Mouse (Mus musculus) limb, embryonic 13.5 days (tissue): ENCODE data around the gene 2310011J03Rik. TPM values are rescaled to one million over a fixed set of nuclear protein-coding genes. Genes with fewer than 3 reads are reported as not detected.
A peak's percentile ranks its signal among the peaks of the same experiment; 100 is the strongest.

Experiments used
- ATAC-seq: fragments of 200-750 bp; cut with Nextera tagmentation; 2 replicates; pipeline ENCODE4 v1.8.0; 2017; ENCODE audit warnings: low read depth, moderate number of reproducible peaks, moderate TSS enrichment; ENCODE audit not compliant: low FRiP score
- H3K27ac ChIP-seq: fragments of 300-500 bp; sonication (generic); 2 replicates; pipeline ENCODE4 v1.5.1; 2015; ENCODE audit warnings: inconsistent platforms, mild to moderate bottlenecking, moderate library complexity
- H3K27me3 ChIP-seq: fragments of 300-500 bp; sonication (generic); 2 replicates; pipeline ENCODE4 v1.6.1; 2015; ENCODE audit warnings: mild to moderate bottlenecking, inconsistent platforms
- H3K36me3 ChIP-seq: fragments of 300-500 bp; sonication (generic); 2 replicates; pipeline ENCODE4 v1.6.1; 2015; ENCODE audit warnings: inconsistent platforms, mild to moderate bottlenecking, moderate library complexity
- H3K4me1 ChIP-seq: fragments of 300-500 bp; sonication (generic); 2 replicates; pipeline ENCODE4 v1.6.1; 2015; ENCODE audit warnings: inconsistent platforms
- H3K4me2 ChIP-seq: fragments of 300-500 bp; sonication (generic); replicated peaks from 2 replicates; pipeline ENCODE4 v1.6.1; 2015; ENCODE audit warnings: inconsistent platforms, mild to moderate bottlenecking, moderate library complexity
- H3K4me3 ChIP-seq: fragments of 300-500 bp; sonication (generic); 2 replicates; pipeline ENCODE4 v1.5.1; 2015; ENCODE audit warnings: moderate library complexity, mild to moderate bottlenecking, inconsistent platforms
- H3K9ac ChIP-seq: fragments of 300-500 bp; sonication (generic); 2 replicates; pipeline ENCODE4 v1.6.1; 2015; ENCODE audit warnings: mild to moderate bottlenecking, inconsistent platforms
- H3K9me3 ChIP-seq: fragments of 300-500 bp; sonication (generic); 2 replicates; pipeline ENCODE4 v1.6.1; 2016; ENCODE audit warnings: inconsistent platforms
- WGBS: fragments of 180-500 bp; shearing (Covaris S2); methylation state at CpG from one replicate; pipeline ENCODE4 v1.1.7; 2015; 5-methylcytosine and 5-hydroxymethylcytosine counted together
- polyA plus RNA-seq: library from polyadenylated mRNA; unstranded; fragments of >200 nt; fragmentation: Nextera tagmentation; extraction: Ambion mirVana; gene quantifications from 2 replicates; pipeline ENCODE4 v1.2.1, GENCODE M21; 2015

2310011J03Rik gene
- polyA plus RNA-seq, 1 experiment from 2014 or later: 51.2 TPM

DNA sequence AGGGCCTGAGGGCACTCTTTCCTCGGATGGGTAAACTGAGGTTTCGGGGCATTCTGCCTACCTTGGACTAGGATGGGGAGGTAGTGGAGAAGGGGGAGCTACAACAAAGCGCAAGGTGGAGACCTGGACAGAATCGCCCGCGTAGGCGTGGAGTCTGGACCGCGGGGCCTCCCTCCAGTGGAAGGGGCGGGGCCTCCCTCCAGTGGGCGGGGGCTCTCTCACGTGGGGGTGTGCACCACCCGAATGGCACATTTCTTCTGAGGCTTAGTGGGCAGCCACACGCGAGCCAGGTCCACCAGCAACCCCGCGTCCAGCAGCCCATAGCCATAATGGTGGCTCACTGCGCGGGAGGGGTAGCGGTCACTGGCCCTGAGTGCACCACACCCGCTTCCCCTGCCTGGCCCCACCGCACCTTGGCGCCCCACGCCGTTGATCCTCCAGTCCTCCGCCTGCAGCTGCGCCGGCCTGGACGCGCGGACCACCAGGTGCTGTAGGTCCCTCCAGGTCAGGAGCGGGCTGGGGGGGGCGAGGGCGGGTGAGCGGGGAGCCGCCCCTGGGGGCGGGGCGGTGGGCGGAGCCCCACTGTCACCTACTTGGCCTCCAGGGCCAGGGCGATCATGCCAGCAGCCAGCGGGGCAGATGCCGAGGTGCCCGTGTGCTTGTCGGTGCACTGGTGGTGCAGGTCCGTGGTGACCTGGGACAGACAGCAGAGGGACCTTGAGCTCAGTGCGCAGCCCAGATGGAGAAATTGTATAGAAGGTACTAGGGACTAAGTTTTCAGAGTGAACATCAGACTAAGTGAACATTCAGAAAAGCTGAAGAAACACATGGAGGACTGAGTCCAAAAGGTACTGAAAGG is 3.2 kb upstream of the 2310011J03Rik start:
- H3K9me3 ChIP-seq: no peaks in the 10 kb centered on the region
- H3K9ac ChIP-seq: peak overlapping the region; percentile 71
- peak; percentile 41; the same call in 1 of the 2 replicates for ATAC-seq
- H3K27me3 ChIP-seq: peaks cover 11% of the 10 kb centered on the region
- peaks cover 7% of the 10 kb centered on the region for H3K36me3 ChIP-seq
- under 1% methylated on average over 46 of the region's 46 CpGs for WGBS
- peak overlapping the region; percentile 65 for H3K4me3 ChIP-seq
- H3K27ac ChIP-seq: no peak overlapping the region
- H3K4me2 ChIP-seq: peak overlapping the region; percentile 97
- peaks cover 39% of the 10 kb centered on the region for H3K4me1 ChIP-seq

DNA sequence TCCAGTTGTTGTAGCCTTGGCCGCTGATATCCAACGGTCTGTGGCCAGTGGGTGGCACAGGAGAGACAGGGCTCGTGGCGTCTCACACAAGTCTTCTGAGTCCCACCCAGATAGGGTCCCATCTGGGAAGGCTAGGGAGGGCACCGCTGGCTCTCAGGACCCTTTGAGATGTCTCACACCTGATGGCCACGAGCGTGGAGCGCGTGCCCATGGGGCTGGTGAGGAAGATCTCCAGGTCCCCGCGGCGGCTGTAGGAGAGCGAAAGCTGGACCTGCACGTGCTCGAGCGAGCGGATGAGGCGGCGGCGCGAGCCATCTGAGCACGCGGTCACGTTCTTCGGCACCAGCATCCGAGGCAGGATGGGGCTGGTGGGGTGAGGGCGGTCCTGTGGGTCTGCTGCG is 2.5 kb upstream of the 2310011J03Rik start:
- H3K36me3 ChIP-seq: peaks cover 13% of the 10 kb centered on the region
- peak overlapping the region; percentile 71 for H3K9ac ChIP-seq
- ATAC-seq: no peak
- H3K27me3 ChIP-seq: peaks cover 11% of the 10 kb centered on the region
- H3K4me2 ChIP-seq: peak overlapping the region; percentile 97
- H3K27ac ChIP-seq: no peak overlapping the region; the same call in 1 of the 2 replicates
- H3K4me1 ChIP-seq: peaks cover 39% of the 10 kb centered on the region
- no peaks in the 10 kb centered on the region for H3K9me3 ChIP-seq
- peak overlapping the region; percentile 65 for H3K4me3 ChIP-seq
- 3% methylated on average over 28 of the region's 28 CpGs for WGBS

DNA sequence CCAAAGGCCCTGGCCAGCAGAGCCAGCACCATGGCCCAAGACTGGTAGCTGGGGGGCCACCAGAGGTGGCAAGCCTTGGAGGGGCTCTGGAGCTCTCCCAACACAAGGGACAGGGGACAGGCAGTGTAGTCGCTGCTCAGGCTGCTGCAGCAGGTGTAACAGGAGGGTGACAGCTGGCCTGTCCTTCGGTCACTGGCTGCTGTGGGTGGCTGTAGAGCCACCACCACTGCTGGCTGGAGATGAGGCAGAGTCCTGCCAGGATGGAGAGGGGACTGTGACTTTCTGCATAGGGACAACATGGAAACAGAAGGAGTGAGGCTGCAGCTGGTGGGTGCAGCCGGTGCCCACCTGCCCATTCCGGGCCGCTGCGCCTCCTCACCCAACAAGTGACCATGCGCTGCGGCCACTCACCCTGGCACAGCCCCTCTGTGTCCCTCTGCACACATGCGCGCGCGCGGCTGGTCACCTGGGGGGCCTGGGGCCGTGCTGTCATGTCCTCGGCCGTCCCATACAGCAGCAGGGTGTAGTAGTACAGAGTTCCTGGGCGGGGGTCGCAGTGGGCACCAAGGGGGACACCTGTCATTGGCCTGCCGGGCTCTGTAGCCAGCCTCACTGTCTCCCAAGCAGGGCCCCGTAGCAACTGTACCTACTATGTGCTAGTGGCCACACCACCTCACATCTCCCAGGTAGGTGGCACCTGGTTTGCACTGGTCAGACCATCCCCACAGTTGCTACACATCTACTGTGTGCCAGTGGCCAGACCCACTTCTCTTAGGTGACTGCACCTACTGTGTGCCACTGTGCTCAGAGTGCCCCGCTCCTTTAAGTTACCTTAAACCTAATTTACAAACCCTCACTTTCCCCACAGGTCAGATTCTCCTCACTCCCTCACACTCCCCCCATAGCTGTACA is 1.6 kb upstream of the 2310011J03Rik start:
- H3K27me3 ChIP-seq: peaks cover 14% of the 10 kb centered on the region
- 95% methylated on average over 21 of the region's 21 CpGs for WGBS
- peak overlapping the region; percentile 71 for H3K9ac ChIP-seq
- H3K4me2 ChIP-seq: peak overlapping the region; percentile 97
- H3K9me3 ChIP-seq: no peaks in the 10 kb centered on the region
- H3K36me3 ChIP-seq: peaks cover 19% of the 10 kb centered on the region
- H3K4me1 ChIP-seq: peaks cover 39% of the 10 kb centered on the region
- ATAC-seq: no peak
- H3K4me3 ChIP-seq: peak overlapping the region; percentile 65
- no peak overlapping the region for H3K27ac ChIP-seq

DNA sequence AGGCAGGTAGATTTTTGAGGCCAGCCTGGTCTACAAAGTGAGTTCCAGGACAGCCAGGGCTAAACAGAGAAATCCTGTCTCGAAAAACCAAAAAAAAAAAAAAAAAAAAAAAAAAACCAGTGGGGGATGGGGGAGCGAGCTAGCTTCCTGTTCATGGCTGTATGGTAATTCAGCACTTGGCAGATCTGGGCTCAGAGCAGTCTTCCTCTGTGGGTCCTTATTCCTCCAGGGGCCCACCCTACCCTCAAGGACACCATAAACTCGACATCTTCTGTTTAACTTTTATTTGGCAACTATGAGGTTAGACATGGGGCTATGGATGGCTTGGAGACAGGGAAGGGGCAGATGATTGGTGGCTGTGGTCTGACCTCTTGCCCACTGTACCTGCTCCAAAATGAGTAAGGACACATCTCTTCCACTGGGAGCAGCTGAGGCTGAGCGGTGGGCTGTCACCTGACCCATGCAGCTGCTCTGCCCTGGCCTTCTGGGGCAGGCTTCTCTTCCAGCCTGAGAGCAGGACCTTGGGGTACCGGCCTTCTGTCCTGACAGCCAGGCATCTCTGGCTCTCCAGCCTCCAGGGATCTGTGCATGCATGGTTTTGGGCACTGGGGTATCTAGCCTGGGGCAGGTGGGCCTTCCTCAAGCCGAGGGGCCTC is 805 bp upstream of the 2310011J03Rik start:
- no peaks in the 10 kb centered on the region for H3K9me3 ChIP-seq
- H3K4me1 ChIP-seq: peaks cover 39% of the 10 kb centered on the region
- H3K9ac ChIP-seq: no peak overlapping the region
- no peak overlapping the region for H3K27ac ChIP-seq
- H3K36me3 ChIP-seq: peaks cover 19% of the 10 kb centered on the region
- ATAC-seq: no peak
- H3K4me3 ChIP-seq: peak overlapping the region; percentile 86; the same call in 1 of the 2 replicates
- 75% methylated on average over 6 of the region's 6 CpGs for WGBS
- peaks cover 18% of the 10 kb centered on the region for H3K27me3 ChIP-seq
- H3K4me2 ChIP-seq: peak overlapping the region; percentile 19; the same call in 1 of the 2 replicates

DNA sequence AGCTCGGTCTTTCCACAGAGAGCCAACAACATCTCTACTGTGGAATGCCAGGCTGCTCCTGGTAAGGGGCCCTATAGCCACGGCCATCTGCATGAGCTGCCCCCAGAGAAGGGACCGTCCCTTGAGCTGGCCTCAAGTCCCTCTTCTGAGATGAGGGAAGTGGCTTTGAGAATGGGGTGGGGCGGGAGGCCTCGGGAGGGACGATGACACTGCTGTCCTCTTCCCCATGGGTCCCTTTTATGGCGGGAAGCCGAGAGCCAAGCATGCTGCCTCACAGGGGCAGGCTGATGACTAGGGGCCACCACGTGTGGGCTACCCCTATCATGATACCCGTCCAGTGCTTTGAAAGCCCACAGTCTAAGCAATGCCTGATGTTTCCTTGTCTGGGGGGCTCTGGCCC is 3.3 kb downstream of the 2310011J03Rik start:
- no peak for ATAC-seq
- H3K4me1 ChIP-seq: peaks cover 20% of the 10 kb centered on the region
- H3K9me3 ChIP-seq: no peaks in the 10 kb centered on the region
- no peak overlapping the region for H3K4me2 ChIP-seq
- H3K27ac ChIP-seq: no peak overlapping the region
- H3K9ac ChIP-seq: 0 out of 2 replicates have a peak overlapping the region, but pooled peaks have one; percentile 31
- H3K36me3 ChIP-seq: peaks cover 19% of the 10 kb centered on the region
- 52% methylated on average over 10 of the region's 10 CpGs for WGBS
- H3K4me3 ChIP-seq: no peak overlapping the region
- H3K27me3 ChIP-seq: peaks cover 60% of the 10 kb centered on the region

DNA sequence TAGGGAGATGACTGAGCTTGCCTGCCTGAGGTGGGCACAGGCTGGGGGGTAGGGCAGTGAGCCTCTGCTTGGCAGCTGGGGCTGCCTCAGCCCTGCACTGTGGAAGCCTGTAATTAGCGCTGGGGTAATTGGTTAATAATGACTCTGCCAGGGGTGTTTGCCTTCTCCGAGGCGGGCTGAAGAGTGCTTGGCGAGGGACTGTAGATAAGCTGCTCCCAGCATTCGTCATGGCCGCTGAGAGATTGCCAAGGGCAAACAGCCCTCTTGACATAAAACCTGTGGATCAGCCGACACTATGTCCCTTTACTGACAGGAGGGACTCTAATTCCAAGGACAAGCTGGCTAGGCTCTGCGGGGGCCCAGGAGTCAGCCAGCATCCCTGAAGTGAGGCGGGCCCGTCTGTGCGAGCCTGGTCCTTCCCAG is 4.0 kb downstream of the 2310011J03Rik start:
- Histone ChIP-seq H3K4me1 (peaks cover 15% of the 10 kb centered on the region), H3K36me3 (peaks cover 19% of the 10 kb centered on the region), H3K4me2 (no peak overlapping the region), H3K27ac (no peak overlapping the region), H3K9ac (no peak overlapping the region; the same call in 1 of the 2 replicates), H3K4me3 (no peak overlapping the region), H3K9me3 (no peaks in the 10 kb centered on the region), H3K27me3 (peaks cover 66% of the 10 kb centered on the region)
- ATAC-seq: no peak
- WGBS: 19% methylated on average over 11 of the region's 11 CpGs

DNA sequence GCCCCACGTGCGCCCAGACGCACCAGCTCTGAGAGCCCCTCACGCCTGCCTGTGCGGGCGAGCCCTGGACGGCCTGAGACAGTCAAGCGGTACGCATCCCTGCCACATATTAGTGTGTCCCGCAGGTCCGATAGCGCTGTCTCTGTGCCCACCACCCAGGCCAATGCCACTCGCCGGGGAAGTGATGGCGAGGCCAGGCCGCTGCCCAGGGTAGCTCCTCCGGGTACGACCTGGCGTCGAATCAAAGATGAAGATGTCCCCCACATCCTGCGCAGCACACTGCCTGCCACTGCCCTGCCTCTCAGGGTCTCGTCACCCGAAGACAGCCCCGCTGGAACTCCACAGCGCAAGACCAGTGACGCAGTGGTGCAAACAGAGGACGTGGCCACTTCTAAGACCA is 5.0 kb downstream of the 2310011J03Rik start:
- H3K9ac ChIP-seq: 0 out of 2 replicates have a peak overlapping the region, but pooled peaks have one; percentile 31
- no peak overlapping the region for H3K4me3 ChIP-seq
- WGBS: 44% methylated on average over 27 of the region's 27 CpGs
- H3K4me1 ChIP-seq: peaks cover 13% of the 10 kb centered on the region
- no peak for ATAC-seq
- H3K4me2 ChIP-seq: no peak overlapping the region
- peaks cover 19% of the 10 kb centered on the region for H3K36me3 ChIP-seq
- H3K27me3 ChIP-seq: peaks cover 76% of the 10 kb centered on the region
- no peak overlapping the region for H3K27ac ChIP-seq
- no peaks in the 10 kb centered on the region for H3K9me3 ChIP-seq

DNA sequence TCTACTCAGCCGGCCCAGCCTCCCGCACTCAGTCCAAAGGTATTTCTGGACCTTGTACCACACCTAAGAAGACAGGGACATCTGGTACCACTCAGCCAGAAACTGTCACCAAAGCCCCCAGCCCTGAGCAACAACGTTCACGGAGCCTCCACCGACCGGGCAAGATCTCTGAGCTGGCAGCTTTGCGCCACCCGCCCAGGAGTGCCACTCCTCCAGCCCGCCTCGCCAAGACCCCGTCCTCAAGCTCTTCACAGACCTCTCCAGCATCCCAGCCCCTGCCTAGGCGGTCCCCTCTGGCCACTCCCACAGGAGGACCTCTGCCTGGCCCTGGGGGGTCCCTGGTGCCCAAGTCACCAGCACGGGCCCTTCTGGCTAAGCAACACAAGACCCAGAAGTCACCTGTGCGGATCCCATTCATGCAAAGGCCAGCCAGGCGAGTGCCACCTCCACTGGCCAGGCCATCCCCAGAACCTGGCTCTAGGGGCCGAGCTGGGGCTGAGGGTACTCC is 5.8 kb downstream of the 2310011J03Rik start:
- 0 out of 2 replicates have a peak overlapping the region, but pooled peaks have one; percentile 31 for H3K9ac ChIP-seq
- no peak overlapping the region for H3K27ac ChIP-seq
- no peak overlapping the region for H3K4me2 ChIP-seq
- H3K27me3 ChIP-seq: peaks cover 83% of the 10 kb centered on the region
- ATAC-seq: no peak
- H3K4me3 ChIP-seq: 0 out of 2 replicates have a peak overlapping the region, but pooled peaks have one; percentile 2
- H3K4me1 ChIP-seq: peaks cover 9% of the 10 kb centered on the region
- WGBS: 47% methylated on average over 16 of the region's 16 CpGs
- peaks cover 19% of the 10 kb centered on the region for H3K36me3 ChIP-seq
- H3K9me3 ChIP-seq: no peaks in the 10 kb centered on the region

DNA sequence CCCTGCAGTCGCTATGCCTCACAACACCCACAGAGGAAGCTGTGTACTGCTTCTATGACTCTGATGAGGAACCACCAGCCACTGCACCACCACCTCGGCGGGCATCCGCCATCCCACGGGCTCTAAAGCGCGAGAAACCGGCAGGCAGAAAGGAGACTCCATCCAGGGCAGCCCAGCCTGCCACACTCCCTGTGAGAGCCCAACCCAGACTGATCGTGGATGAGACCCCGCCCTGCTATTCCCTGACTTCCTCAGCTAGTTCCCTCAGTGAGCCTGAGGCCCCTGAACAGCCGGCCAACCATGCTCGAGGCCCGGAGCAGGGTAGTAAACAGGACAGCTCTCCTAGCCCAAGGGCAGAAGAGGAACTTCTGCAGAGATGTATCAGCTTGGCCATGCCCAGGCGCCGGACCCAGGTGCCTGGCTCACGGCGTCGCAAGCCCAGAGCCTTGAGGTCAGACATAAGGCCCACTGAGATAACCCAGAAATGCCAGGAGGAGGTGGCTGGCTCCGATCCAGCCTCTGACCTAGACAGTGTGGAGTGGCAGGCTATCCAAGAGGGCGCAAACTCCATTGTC is 6.6 kb downstream of the 2310011J03Rik start:
- no peak for ATAC-seq

DNA sequence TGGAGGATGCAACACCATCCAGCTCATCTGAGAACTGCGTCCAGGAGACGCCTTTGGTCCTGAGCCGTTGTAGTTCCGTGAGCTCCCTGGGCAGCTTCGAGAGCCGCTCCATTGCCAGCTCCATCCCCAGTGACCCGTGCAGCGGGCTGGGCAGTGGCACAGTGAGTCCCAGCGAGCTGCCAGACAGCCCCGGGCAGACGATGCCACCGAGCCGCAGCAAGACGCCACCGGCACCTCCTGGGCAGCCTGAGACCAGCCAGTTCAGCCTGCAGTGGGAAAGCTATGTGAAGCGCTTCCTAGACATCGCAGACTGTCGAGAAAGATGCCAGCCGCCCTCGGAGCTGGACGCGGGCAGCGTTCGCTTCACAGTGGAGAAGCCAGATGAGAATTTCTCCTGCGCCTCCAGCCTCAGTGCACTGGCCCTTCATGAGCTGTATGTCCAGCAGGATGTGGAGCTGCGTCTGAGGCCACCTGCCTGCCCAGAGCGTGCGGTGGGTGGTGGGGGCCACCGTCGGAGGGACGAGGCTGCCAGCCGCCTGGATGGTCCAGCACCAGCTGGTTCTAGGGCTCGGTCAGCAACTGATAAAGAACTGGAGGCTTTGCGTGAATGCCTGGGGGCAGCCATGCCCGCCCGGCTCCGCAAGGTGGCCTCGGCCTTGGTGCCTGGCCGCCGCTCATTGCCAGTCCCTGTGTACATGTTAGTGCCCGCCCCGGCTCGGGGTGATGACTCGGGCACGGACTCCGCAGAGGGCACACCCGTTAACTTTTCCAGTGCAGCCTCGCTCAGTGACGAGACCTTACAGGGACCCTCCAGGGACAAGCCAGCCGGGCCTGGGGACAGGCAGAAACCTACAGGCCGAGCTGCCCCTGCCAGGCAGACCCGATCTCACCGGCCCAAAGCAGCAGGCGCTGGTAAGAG is 7.5 kb downstream of the 2310011J03Rik start:
- 64% methylated on average over 54 of the region's 54 CpGs for WGBS
- Histone ChIP-seq H3K9ac (0 out of 2 replicates have a peak overlapping the region, but pooled peaks have one; percentile 35), H3K4me3 (no peak overlapping the region), H3K27ac (no peak overlapping the region), H3K9me3 (no peaks in the 10 kb centered on the region), H3K27me3 (peaks cover 95% of the 10 kb centered on the region), H3K36me3 (peaks cover 7% of the 10 kb centered on the region), H3K4me2 (no peak overlapping the region), H3K4me1 (no peaks in the 10 kb centered on the region)
- no peak for ATAC-seq

More for the DNA sequence above, 6.6 kb downstream of the 2310011J03Rik start:
- Histone ChIP-seq H3K36me3 (peaks cover 14% of the 10 kb centered on the region), H3K9ac (peak overlapping the region; percentile 35; the same call in 1 of the 2 replicates), H3K27me3 (peaks cover 91% of the 10 kb centered on the region), H3K9me3 (no peaks in the 10 kb centered on the region), H3K4me2 (no peak overlapping the region), H3K4me1 (peaks cover under 1% of the 10 kb centered on the region; the same call in 1 of the 2 replicates), H3K4me3 (no peak overlapping the region), H3K27ac (no peak overlapping the region)
- WGBS: 43% methylated on average over 20 of the region's 20 CpGs
